Mouse (Mus musculus) thymus, adult 2 months (tissue): ENCODE measurements at regions not wholly inside any gene's neighbourhood (a gene's known extent, or its start where the extent isn't known, plus 50 kb on each side); places are given as distances from the start of the nearest gene placed in this dataset.

Source experiments
- DNase-seq: peaks from one replicate; pipeline ENCODE4 v3.0.0; 2021
- H3K27ac ChIP-seq: fragments of 200-500 bp; 2 replicates; pipeline ENCODE4 v1.5.1; 2012; ENCODE audit warnings: low read length, control low read depth; ENCODE audit not compliant: control insufficient read depth, insufficient read depth
- H3K27me3 ChIP-seq: fragments of 200-500 bp; 2 replicates; pipeline ENCODE4 v1.6.1; 2012; ENCODE audit warnings: mild to moderate bottlenecking, low read length, moderate library complexity, mixed read lengths; ENCODE audit not compliant: control insufficient read depth, insufficient read depth
- H3K36me3 ChIP-seq: fragments of 200-500 bp; 2 replicates; pipeline ENCODE4 v1.6.1; 2012; ENCODE audit warnings: mild to moderate bottlenecking, low read length, moderate library complexity; ENCODE audit not compliant: control insufficient read depth, insufficient read depth
- H3K4me1 ChIP-seq: fragments of 200-500 bp; replicated peaks from 2 replicates; pipeline ENCODE4 v1.6.1; 2012; ENCODE audit warnings: low read length; ENCODE audit not compliant: control insufficient read depth, insufficient read depth
- H3K4me3 ChIP-seq: fragments of 200-500 bp; 2 replicates; pipeline ENCODE4 v1.5.1; 2012; ENCODE audit warnings: mild to moderate bottlenecking, low read length, control low read depth, moderate library complexity; ENCODE audit not compliant: control insufficient read depth, insufficient read depth
- CTCF ChIP-seq: fragments of 200-500 bp; IDR thresholded peaks from 2 replicates; pipeline ENCODE4 v1.5.1; 2012; ENCODE audit warnings: mild to moderate bottlenecking, control low read depth, low read length, moderate library complexity, borderline replicate concordance; ENCODE audit not compliant: control insufficient read depth, poor library complexity, insufficient read depth; ENCODE audit errors: extremely low read depth
- POLR2A ChIP-seq: fragments of 200-500 bp; IDR thresholded peaks from 2 replicates; pipeline ENCODE4 v1.6.1; 2012; ENCODE audit warnings: mild to moderate bottlenecking, low read length, control low read depth, moderate library complexity; ENCODE audit not compliant: control insufficient read depth, poor library complexity, insufficient read depth; ENCODE audit errors: extremely low read depth
- WGBS: fragments of 180-500 bp; shearing (Covaris S2); methylation state at CpG from one replicate; pipeline ENCODE4 v1.1.7; 2018; 5-methylcytosine and 5-hydroxymethylcytosine counted together

GRCm38 (mm10) chr5:133743606-133744005, 355.9 kb upstream of the Castor2 start:
- TF ChIP-seq CTCF (no peak), POLR2A (no peak)
- H3K4me3 ChIP-seq, result no peak overlapping the region
- WGBS, result 87% methylated on average over 2 of the region's 2 CpGs
- H3K27ac ChIP-seq, result no peak overlapping the region
- H3K27me3 ChIP-seq, result no peaks in the 10 kb centered on the region
- no peaks in the 10 kb centered on the region for H3K4me1 ChIP-seq
- no peaks in the 10 kb centered on the region for H3K36me3 ChIP-seq
- DNase-seq, result no peak

- no peak for TF ChIP-seq POLR2A
- no peak for TF ChIP-seq CTCF
- no peak overlapping the region for H3K27ac ChIP-seq
- no peak overlapping the region for H3K4me3 ChIP-seq
- no peaks in the 10 kb centered on the region for H3K36me3 ChIP-seq
- H3K4me1 ChIP-seq, result no peaks in the 10 kb centered on the region
- 82% methylated on average over 4 of the region's 4 CpGs for WGBS
- H3K27me3 ChIP-seq, result no peaks in the 10 kb centered on the region
- no peak for DNase-seq
Measured at GRCm38 (mm10) chr5:133731871-133732270, 367.6 kb upstream of the Castor2 start.

- WGBS, result 79% methylated on average over 10 of the region's 10 CpGs
- no peak overlapping the region for H3K4me3 ChIP-seq
- H3K27ac ChIP-seq, result no peak overlapping the region
- no peak for DNase-seq
- no peaks in the 10 kb centered on the region for H3K36me3 ChIP-seq
- no peaks in the 10 kb centered on the region for H3K4me1 ChIP-seq
- H3K27me3 ChIP-seq, result no peaks in the 10 kb centered on the region
- TF ChIP-seq POLR2A, result no peak
- no peak for TF ChIP-seq CTCF
Measured at GRCm38 (mm10) chr5:133718187-133719078, 381.1 kb upstream of the Castor2 start.

GRCm38 (mm10) chr5:133715830-133716229, 383.7 kb upstream of the Castor2 start:
- no peaks in the 10 kb centered on the region for H3K36me3 ChIP-seq
- TF ChIP-seq POLR2A (no peak), CTCF (no peak)
- no peaks in the 10 kb centered on the region for H3K27me3 ChIP-seq
- no peak overlapping the region for H3K4me3 ChIP-seq
- DNase-seq, result no peak
- H3K4me1 ChIP-seq, result no peaks in the 10 kb centered on the region
- no peak overlapping the region for H3K27ac ChIP-seq
- WGBS, result 92% methylated on average over 1 of the region's 1 CpGs

- Histone ChIP-seq H3K36me3 (no peaks in the 10 kb centered on the region), H3K4me3 (no peak overlapping the region), H3K27me3 (no peaks in the 10 kb centered on the region), H3K27ac (no peak overlapping the region), H3K4me1 (no peaks in the 10 kb centered on the region)
- DNase-seq, result no peak
- 81% methylated on average over 3 of the region's 3 CpGs for WGBS
- no peak for TF ChIP-seq POLR2A
- TF ChIP-seq CTCF, result no peak
Measured at GRCm38 (mm10) chr5:133712652-133713051, 386.9 kb upstream of the Castor2 start.

- TF ChIP-seq POLR2A (no peak), CTCF (no peak)
- no peak for DNase-seq
Measured at GRCm38 (mm10) chr5:133708881-133709280, 390.6 kb upstream of the Castor2 start.

More at GRCm38 (mm10) chr5:133708881-133709280, 390.6 kb upstream of the Castor2 start:
- WGBS, result 82% methylated on average over 8 of the region's 8 CpGs
- Histone ChIP-seq H3K36me3 (no peaks in the 10 kb centered on the region), H3K27ac (no peak overlapping the region), H3K4me1 (no peaks in the 10 kb centered on the region), H3K4me3 (no peak overlapping the region), H3K27me3 (no peaks in the 10 kb centered on the region)
